Mouse (Mus musculus) heart, embryonic 10.5 days (tissue): ENCODE measurements around the gene Ccdc85b. TPM values are rescaled to one million over a fixed set of nuclear protein-coding genes. Genes with fewer than 3 reads are reported as not detected.
A peak's percentile ranks its signal among the peaks of the same experiment; 100 is the strongest.

ENCODE experiments used
- DNase-seq: peaks from one replicate; pipeline ENCODE4 v3.0.0-alpha.2; 2017; ENCODE audit warnings: low spot score
- H3K27ac ChIP-seq: fragments of 300-500 bp; sonication (generic); 2 replicates; pipeline ENCODE4 v1.5.1; 2016; ENCODE audit warnings: mild to moderate bottlenecking
- H3K27me3 ChIP-seq: fragments of 300-500 bp; sonication (generic); 2 replicates; pipeline ENCODE4 v1.6.1; 2016; ENCODE audit warnings: mild to moderate bottlenecking; ENCODE audit not compliant: poor library complexity, insufficient read depth, severe bottlenecking
- H3K36me3 ChIP-seq: fragments of 300-500 bp; sonication (generic); 2 replicates; pipeline ENCODE4 v1.6.1; 2016; ENCODE audit warnings: mild to moderate bottlenecking, moderate library complexity
- H3K4me1 ChIP-seq: fragments of 300-500 bp; sonication (generic); 2 replicates; pipeline ENCODE4 v1.6.1; 2016; ENCODE audit warnings: mild to moderate bottlenecking
- H3K4me3 ChIP-seq: fragments of 300-500 bp; sonication (generic); 2 replicates; pipeline ENCODE4 v1.5.1; 2016; ENCODE audit warnings: mild to moderate bottlenecking, moderate library complexity
- H3K9me3 ChIP-seq: fragments of 300-500 bp; sonication (generic); 2 replicates; pipeline ENCODE4 v1.6.1; 2016; ENCODE audit warnings: mild to moderate bottlenecking, moderate library complexity
- WGBS: fragments of 180-500 bp; shearing (Covaris S2); methylation state at CpG from one replicate; pipeline ENCODE4 v1.1.7; 2016; 5-methylcytosine and 5-hydroxymethylcytosine counted together
- polyA plus RNA-seq: library from polyadenylated mRNA; unstranded; fragments of >200 nt; fragmentation: Nextera tagmentation; extraction: Ambion mirVana; gene quantifications from 2 replicates; pipeline ENCODE4 v1.2.1, GENCODE M21; 2016

The Ccdc85b gene
- polyA plus RNA-seq, 1 experiment from 2014 or later: 11.6 TPM

DNA sequence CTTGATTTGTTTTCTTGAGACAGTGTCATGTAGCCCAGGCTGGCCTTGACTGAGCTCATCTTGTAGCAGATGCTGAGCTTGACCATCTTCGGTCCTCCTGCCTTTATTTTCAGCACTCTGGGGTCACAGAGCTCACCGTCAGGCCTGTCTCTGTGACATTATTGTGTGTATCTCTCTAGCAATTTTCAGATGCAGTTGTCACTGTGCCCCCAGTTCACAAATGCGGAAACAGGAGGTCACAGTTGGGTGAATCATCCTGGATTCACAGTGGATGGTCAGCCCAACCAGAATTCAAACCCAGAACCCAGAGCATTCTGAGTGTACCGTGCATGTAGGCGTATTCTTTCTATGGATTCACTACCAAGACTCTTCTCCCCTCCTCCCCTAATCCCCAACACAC lies 11.9 kb downstream of the Ccdc85b start:
- 83% methylated on average over 5 of the region's 5 CpGs for WGBS
- H3K27me3 ChIP-seq: peaks cover 66% of the 10 kb centered on the region

DNA sequence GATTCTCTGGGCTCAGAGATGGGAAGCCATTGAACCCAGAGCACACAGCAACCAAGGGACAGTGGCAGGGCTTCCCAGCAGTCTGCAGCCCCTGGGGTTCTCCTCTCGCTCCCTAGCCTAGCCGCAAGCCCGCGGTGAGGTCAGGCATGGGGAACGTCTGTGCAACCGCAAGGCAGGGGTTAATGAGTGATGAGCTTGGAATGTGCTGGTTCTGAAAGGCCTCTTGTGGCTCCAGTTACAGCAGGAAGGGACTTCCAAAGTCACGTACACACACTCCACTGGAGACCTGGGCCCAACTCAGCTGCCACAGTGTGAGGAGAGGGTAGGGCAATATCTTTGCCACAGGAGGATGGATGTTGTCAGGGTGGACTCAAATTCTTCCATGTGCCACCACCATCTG lies 12.7 kb downstream of the Ccdc85b start:
- no peak for DNase-seq

More for the DNA sequence above, 11.9 kb downstream of the Ccdc85b start:
- Histone ChIP-seq H3K4me3 (no peak overlapping the region), H3K36me3 (no peaks in the 10 kb centered on the region), H3K4me1 (peaks cover 19% of the 10 kb centered on the region), H3K27ac (no peak overlapping the region), H3K9me3 (no peaks in the 10 kb centered on the region)
- DNase-seq: no peak

DNA sequence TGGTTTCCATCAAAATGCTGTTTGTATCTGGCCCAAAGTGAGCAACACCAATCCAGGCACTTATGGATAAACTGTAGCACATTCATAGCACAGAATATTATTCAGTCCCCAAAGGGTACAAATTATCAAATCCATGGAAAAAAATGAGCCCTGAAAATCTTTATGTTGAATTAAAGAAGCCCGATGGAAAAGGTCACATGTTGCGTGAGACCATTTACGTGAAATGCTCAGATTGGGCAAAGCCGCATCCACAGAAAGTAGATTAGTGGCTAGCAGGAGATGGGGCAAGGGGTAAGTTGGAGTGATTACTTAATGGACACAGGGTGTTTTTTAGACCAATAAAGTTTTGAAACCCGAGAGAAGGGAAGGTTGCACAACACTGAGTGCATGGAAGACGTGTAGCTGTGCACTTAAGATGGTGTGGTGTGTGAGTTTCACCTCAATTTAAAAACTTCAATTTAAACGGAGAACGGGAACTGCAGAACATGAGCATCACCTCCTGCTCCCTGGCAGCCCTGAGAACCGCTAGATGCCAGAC lies 13.3 kb downstream of the Ccdc85b start:
- Histone ChIP-seq H3K27me3 (peaks cover 53% of the 10 kb centered on the region), H3K4me1 (peaks cover 19% of the 10 kb centered on the region), H3K9me3 (no peaks in the 10 kb centered on the region), H3K36me3 (no peaks in the 10 kb centered on the region), H3K4me3 (no peak overlapping the region), H3K27ac (no peak overlapping the region)
- no peak for DNase-seq
- WGBS: 65% methylated on average over 9 of the region's 9 CpGs

More for the DNA sequence above, 12.7 kb downstream of the Ccdc85b start:
- Histone ChIP-seq H3K4me1 (peaks cover 19% of the 10 kb centered on the region), H3K4me3 (no peak overlapping the region), H3K27ac (no peak overlapping the region), H3K36me3 (no peaks in the 10 kb centered on the region), H3K9me3 (no peaks in the 10 kb centered on the region), H3K27me3 (peaks cover 58% of the 10 kb centered on the region)
- WGBS: 26% methylated on average over 7 of the region's 7 CpGs

DNA sequence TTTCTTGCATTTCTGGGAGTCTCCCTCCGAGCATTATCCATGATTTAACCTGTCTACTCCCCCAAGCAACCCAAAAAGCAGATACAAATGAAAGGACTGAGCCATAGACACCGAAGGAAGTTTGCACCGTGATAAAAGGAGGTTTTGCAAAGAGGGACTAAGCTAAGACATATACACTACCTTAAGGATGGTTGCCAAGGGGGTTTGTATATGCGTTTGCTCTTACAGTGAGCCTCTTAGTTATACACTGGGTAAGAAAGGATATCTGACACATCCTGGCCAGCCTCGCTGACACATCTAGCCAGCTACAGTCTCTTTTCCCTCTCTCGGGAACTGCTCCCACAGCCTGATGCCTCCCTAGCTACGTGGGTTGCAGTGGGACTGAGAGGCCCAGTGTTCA lies 23.7 kb downstream of the Ccdc85b start:
- peaks cover 20% of the 10 kb centered on the region for H3K4me1 ChIP-seq
- no peaks in the 10 kb centered on the region for H3K9me3 ChIP-seq
- WGBS: 54% methylated on average over 7 of the region's 7 CpGs
- DNase-seq: no peak
- H3K36me3 ChIP-seq: no peaks in the 10 kb centered on the region
- 0 out of 2 replicates have a peak, but pooled peaks cover 12% of the 10 kb centered on the region for H3K27me3 ChIP-seq
- peak overlapping the region; percentile 90 for H3K27ac ChIP-seq
- H3K4me3 ChIP-seq: peak overlapping the region; percentile 61

DNA sequence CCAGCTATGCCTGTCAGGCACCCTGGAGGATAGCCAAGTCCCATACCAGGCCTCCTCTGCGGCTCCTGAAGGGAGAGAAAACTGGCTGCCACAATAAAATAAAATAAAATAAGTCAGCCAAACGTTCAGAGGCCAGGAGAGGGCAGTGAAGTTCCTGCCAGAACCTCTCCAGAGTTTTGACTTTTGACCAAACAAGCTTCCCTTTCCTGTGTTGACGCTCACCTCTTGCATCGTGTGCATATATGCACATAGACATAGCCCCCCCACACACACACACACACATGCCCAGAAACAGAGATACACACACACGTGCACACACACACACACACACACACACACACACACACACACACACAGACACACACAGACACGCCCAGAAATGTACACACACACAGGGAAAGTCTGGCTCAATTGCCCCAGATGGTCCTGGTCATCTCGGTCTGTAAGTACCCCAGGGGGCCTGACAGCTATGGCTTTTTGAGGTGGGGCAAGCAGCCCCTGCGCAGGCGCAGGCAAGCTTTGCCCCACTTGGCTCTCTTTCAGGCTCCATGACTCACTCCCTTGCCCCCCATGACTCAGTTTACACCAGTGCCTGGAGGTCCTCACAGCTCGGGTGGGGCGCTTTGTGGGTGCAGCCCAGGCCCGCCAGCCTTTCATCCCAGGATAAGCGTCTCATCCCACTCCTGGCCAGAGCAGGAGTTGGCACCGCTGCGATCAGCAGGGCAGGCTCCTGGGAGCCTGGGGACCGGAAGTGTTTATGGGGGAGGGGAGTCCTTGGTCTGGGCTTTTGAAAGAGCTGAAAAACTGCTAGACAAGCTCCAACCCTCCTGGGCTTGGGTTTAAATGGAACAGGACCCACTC lies 24.5 kb downstream of the Ccdc85b start:
- peak overlapping the region; percentile 90 for H3K27ac ChIP-seq
- peaks cover 20% of the 10 kb centered on the region for H3K4me1 ChIP-seq
- H3K27me3 ChIP-seq: 0 out of 2 replicates have a peak, but pooled peaks cover 12% of the 10 kb centered on the region
- peak; percentile 80 for DNase-seq
- WGBS: 11% methylated on average over 16 of the region's 16 CpGs
- H3K9me3 ChIP-seq: no peaks in the 10 kb centered on the region
- peak overlapping the region; percentile 61 for H3K4me3 ChIP-seq
- H3K36me3 ChIP-seq: no peaks in the 10 kb centered on the region

DNA sequence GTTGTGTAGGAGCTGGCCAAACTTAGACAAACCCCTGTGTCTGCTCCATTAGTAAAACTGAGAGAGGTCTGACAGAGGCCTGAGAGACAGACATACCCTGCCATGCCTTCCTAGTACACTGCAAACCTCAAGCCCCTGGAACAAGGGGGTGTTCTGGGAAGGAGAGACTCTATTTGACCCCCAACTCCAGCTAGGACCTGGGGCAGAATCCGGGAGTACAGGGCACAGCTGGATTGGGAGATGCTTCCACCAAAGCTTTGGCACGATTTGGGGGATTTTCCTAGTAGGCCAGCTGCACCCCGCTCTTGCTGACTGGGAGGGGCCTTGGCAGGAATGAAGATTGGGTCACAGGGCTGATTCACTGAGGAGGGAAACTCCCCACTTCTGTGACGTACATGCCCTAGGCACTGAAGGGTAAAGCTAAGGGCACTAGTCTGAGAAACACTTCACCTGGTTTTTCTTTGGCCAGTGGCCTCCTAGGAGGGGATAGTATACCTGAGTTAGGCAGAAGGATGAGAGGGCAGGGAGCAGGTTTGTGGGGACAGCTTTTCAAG lies 25.7 kb downstream of the Ccdc85b start:
- 62% methylated on average over 4 of the region's 4 CpGs for WGBS
- Histone ChIP-seq H3K36me3 (peaks cover 6% of the 10 kb centered on the region), H3K4me1 (peaks cover 22% of the 10 kb centered on the region), H3K27me3 (0 out of 2 replicates have a peak, but pooled peaks cover 6% of the 10 kb centered on the region), H3K4me3 (no peak overlapping the region), H3K27ac (no peak overlapping the region), H3K9me3 (no peaks in the 10 kb centered on the region)
- no peak for DNase-seq

DNA sequence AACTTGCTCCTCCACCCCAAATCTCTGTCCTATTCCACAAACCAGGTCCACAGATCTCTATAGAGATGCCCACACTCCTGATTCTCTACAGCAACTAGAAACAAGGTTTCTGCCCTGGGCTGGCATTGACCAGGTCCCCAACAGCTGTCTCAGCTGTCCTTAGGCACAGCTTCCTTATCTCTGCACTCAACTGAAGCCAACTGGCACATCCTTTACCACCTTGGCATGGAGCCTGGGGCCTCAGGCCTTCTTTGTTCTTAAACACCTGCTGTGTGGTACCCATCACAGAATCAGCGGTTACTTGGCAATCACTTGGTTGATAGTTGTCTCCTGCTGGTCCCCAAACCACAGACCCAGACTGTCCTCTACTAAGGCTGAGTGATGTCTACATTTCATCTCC lies 27.3 kb downstream of the Ccdc85b start:
- 86% methylated on average over 1 of the region's 1 CpGs for WGBS
- peaks cover 36% of the 10 kb centered on the region for H3K4me1 ChIP-seq
- no peak for DNase-seq
- no peak overlapping the region for H3K27ac ChIP-seq
- H3K4me3 ChIP-seq: no peak overlapping the region
- H3K27me3 ChIP-seq: 0 out of 2 replicates have a peak, but pooled peaks cover 5% of the 10 kb centered on the region
- H3K36me3 ChIP-seq: peaks cover 17% of the 10 kb centered on the region
- no peaks in the 10 kb centered on the region for H3K9me3 ChIP-seq

DNA sequence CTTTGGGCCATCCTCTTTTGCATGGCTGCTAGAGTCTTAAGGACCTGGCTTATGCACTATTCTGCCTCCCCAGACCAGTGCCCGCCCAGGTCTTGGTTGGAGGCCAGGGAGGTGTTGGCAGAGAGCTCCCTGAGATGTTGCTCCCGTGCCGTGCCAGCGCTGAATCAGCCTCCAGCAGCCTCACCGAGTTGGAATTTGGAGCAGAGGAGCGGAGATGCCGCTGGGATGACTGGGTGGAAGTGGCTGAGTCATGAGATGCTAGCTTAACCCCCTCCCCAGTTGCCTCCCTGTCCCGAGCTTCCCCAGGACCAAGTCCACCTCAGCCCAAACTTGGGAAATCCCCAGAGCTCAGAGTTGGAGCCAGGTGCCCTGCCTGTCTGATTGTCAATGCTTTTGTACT lies 27.9 kb downstream of the Ccdc85b start:
- no peak for DNase-seq
- Histone ChIP-seq H3K9me3 (no peaks in the 10 kb centered on the region), H3K4me1 (peaks cover 36% of the 10 kb centered on the region), H3K4me3 (no peak overlapping the region), H3K27ac (no peak overlapping the region), H3K27me3 (0 out of 2 replicates have a peak, but pooled peaks cover 5% of the 10 kb centered on the region), H3K36me3 (peaks cover 17% of the 10 kb centered on the region)
- WGBS: 70% methylated on average over 8 of the region's 8 CpGs

DNA sequence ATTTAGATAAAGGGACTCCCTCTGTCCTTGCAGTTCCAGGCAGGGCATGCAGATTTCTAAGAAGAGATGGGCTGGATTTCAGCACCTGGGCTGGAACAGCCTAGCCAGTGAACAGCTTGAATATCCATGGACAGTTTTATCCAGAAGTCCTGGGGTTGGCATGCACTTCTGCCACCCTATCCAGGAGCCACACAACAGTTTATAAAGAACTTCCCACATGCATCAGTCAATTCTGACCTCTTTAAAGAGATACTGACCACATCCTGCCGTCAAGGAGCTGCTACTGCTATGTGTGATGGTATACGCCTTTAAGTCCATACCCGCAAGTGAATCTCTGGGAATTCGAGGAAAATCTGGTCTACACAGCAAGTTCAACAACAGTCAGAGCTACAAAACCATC lies 28.5 kb downstream of the Ccdc85b start:
- WGBS: 70% methylated on average over 4 of the region's 4 CpGs
- Histone ChIP-seq H3K9me3 (no peaks in the 10 kb centered on the region), H3K4me1 (peaks cover 33% of the 10 kb centered on the region), H3K36me3 (peaks cover 17% of the 10 kb centered on the region), H3K27me3 (0 out of 2 replicates have a peak, but pooled peaks cover 2% of the 10 kb centered on the region), H3K27ac (no peak overlapping the region), H3K4me3 (no peak overlapping the region)
- no peak for DNase-seq

DNA sequence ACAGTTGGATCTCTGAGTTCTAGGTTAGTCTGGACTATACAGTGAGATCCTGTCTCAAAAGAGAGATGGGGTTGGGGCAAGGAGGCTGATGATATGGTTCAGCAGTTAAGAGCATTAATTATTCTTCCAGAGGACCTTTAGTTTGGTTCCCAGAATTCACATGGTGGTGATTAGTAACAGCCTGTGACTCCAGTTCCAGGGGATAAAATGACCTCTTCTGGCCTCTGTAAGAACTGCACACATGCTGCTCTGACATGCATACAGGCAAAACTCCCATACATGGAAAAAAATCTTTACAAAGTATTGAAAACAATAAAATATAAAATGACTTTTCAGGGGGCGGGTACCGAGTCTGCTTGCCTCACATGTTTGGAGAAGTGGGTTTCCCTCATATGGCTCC lies 29.6 kb downstream of the Ccdc85b start:
- WGBS: 72% methylated on average over 2 of the region's 2 CpGs
- no peak for DNase-seq
- Histone ChIP-seq H3K4me1 (peaks cover 32% of the 10 kb centered on the region), H3K4me3 (no peak overlapping the region), H3K36me3 (peaks cover 17% of the 10 kb centered on the region), H3K9me3 (no peaks in the 10 kb centered on the region), H3K27ac (no peak overlapping the region), H3K27me3 (no peaks in the 10 kb centered on the region)

DNA sequence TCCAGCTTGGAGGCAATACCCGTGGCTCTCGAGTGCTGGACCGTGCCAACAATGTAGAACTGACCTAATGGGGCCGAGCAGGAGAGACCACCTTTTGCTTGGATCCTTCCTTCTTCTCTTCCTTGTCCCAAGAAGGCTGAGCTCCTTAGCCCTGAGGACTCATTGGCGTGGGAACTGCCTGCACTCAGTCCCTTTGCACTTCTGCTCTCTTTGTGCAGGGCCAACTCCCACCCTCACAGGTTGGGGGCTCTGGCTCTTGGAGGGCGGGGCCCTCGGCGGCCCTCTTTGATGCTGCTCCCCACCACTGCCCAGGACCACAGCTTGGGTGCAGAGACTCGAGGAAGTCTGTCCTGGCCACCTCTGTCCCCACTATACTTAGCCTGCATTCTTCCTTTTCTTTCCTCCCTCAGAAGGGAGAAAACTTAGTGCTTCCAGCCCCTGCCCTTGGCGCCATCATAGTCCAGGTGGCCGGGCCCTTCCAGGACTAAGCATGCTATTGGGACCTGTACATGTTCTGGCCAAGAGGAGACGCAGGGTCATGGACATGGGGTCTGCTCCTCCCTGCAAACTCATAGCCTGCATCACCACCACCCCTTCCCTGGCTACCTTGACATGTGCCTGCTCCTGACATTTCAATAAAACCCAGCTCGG lies 30.9 kb downstream of the Ccdc85b start:
- Histone ChIP-seq H3K36me3 (peaks cover 29% of the 10 kb centered on the region), H3K27me3 (no peaks in the 10 kb centered on the region), H3K9me3 (no peaks in the 10 kb centered on the region), H3K4me1 (peaks cover 30% of the 10 kb centered on the region), H3K27ac (no peak overlapping the region; the same call in 1 of the 2 replicates), H3K4me3 (peak overlapping the region; percentile 84; the same call in 1 of the 2 replicates)
- DNase-seq: no peak
- WGBS: 91% methylated on average over 13 of the region's 13 CpGs

DNA sequence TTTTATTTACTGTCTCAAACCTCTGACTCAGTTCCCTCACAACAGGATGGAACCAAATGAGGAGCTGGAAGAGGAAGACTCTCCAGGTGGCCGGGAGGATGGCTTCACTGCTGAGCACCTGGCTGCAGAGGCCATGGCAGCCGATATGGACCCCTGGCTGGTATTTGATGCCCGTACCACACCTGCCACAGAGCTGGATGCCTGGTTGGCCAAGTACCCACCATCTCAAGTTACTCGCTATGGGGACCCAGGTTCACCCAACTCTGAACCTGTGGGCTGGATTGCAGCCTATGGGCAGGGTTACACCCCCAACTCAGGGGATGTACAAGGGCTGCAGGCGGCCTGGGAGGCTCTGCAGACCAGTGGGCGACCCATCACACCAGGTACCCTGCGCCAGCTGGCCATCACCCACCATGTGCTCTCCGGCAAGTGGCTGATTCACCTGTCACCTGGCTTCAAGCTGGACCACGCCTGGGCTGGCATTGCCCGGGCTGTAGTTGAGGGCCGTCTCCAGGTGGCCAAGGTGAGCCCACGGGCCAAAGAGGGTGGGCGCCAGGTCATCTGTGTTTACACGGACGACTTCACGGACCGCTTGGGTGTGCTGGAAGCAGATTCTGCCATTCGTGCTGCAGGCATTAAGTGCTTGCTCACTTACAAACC lies 31.7 kb downstream of the Ccdc85b start:
- no peaks in the 10 kb centered on the region for H3K27me3 ChIP-seq
- DNase-seq: no peak
- H3K4me3 ChIP-seq: peak overlapping the region; percentile 84
- peaks cover 30% of the 10 kb centered on the region for H3K4me1 ChIP-seq
- WGBS: 87% methylated on average over 18 of the region's 18 CpGs
- peaks cover 36% of the 10 kb centered on the region for H3K36me3 ChIP-seq
- H3K9me3 ChIP-seq: no peaks in the 10 kb centered on the region
- peak overlapping the region; percentile 95 for H3K27ac ChIP-seq
